Mouse (Mus musculus): ENCODE measurements at regions not wholly inside any gene's neighbourhood (a gene's known extent, or its start where the extent isn't known, plus 50 kb on each side); places are given as distances from the start of the nearest gene placed in this dataset.

- TF ChIP-seq CTCF (IDR thresholded peaks at IDR 0.05; ENCODE audit: extremely low read depth, insufficient read depth, low read length) (no peak), POLR2A (IDR thresholded peaks at IDR 0.05; ENCODE audit: extremely low read depth, insufficient read depth, low read length) (no peak)
These were observed 179.0 kb downstream of the Ice1 start for GRCm38 (mm10) chr13:70458406-70458805.

Measured in cortical plate, adult 2 months (tissue).